34 mouse cellular contexts compared by ENCODE assay signal in the genomic region with DNA sequence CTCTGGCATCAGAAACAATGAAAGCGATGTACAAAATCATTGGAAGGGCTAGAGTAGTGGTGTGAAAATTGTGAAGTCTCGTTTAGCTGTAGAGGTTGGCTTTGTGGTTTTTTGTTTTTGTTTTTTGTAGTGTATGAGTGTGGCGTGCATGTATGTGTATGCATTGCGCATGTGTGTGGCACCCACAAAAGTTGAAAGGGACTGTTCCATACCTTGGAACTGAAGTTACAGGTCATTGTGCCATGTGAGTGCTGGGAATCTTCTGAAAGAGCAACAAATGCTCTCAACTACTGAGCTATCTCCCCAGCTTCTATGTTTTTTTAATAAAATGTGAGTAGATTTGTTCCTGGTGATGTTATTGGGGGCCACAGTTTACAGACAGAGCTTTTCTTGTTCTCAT.
"Had no signal": no experiment of that assay in that cellular context is flagged by ENCODE, and none has a peak within 500 bp of the region (broad histone marks: within the 10 kb centered on the region; RNA-seq: fewer than 3 reads in every experiment).

No protein-coding gene starts in this region.

- DNase-seq: heart, postnatal 10 days; heart, postnatal 14 days; heart, postnatal 36 days; heart, postnatal 4 days; kidney, adult 11 months; kidney, adult 18-20 months; kidney, adult 2 months; kidney, adult 8-10 months; kidney, adult 9 months; kidney, postnatal 10 days; kidney, postnatal 14 days; kidney, postnatal 25 days; kidney, postnatal 36 days; kidney, postnatal 4 days; layer of hippocampus, adult 9-11 months; layer of hippocampus, postnatal 36 days had no signal

- H3K27me3 ChIP-seq: heart, embryonic 12.5 days; heart, embryonic 13.5 days; heart, embryonic 15.5 days; hindbrain, embryonic 12.5 days; hindbrain, embryonic 13.5 days; hindbrain, embryonic 15.5 days; intestine, embryonic 15.5 days; kidney, embryonic 15.5 days had no signal

- H3K27ac ChIP-seq: heart, embryonic 10.5 days; heart, embryonic 13.5 days; heart, embryonic 15.5 days; hindbrain, embryonic 10.5 days; hindbrain, embryonic 12.5 days; hindbrain, embryonic 13.5 days; hindbrain, embryonic 14.5 days; hindbrain, embryonic 15.5 days; hindbrain, postnatal 0 days; intestine, embryonic 15.5 days; kidney, embryonic 15.5 days; kidney, postnatal 0 days; layer of hippocampus, adult 2 months had no signal

- ATAC-seq: hindbrain, embryonic 16.5 days; hindbrain, postnatal 0 days; inflammation-experienced regulatory T-cells, adult 6 months; intestine, embryonic 15.5 days; intestine, postnatal 0 days had no signal

- H3K4me2 ChIP-seq: heart, embryonic 11.5 days; heart, embryonic 12.5 days; heart, embryonic 13.5 days; heart, embryonic 15.5 days; hindbrain, embryonic 12.5 days; hindbrain, embryonic 13.5 days; hindbrain, embryonic 14.5 days; hindbrain, embryonic 15.5 days; intestine, embryonic 15.5 days; kidney, embryonic 15.5 days had no signal

- H3K9ac ChIP-seq: heart, embryonic 12.5 days; heart, embryonic 13.5 days; heart, embryonic 15.5 days; hindbrain, embryonic 12.5 days; hindbrain, embryonic 13.5 days; hindbrain, embryonic 14.5 days; hindbrain, embryonic 15.5 days; intestine, embryonic 15.5 days; kidney, embryonic 15.5 days had no signal

- H3K4me1 ChIP-seq: heart, embryonic 10.5 days; heart, embryonic 12.5 days; heart, embryonic 13.5 days; heart, embryonic 15.5 days; hindbrain, embryonic 10.5 days; hindbrain, embryonic 12.5 days; hindbrain, embryonic 13.5 days; hindbrain, embryonic 15.5 days; intestine, embryonic 15.5 days; kidney, embryonic 15.5 days had no signal

- H3K4me3 ChIP-seq: heart, embryonic 10.5 days; heart, embryonic 12.5 days; heart, embryonic 13.5 days; heart, embryonic 15.5 days; hindbrain, embryonic 10.5 days; hindbrain, embryonic 12.5 days; hindbrain, embryonic 13.5 days; hindbrain, embryonic 15.5 days; intestine, embryonic 15.5 days; kidney, embryonic 15.5 days; layer of hippocampus, adult 2 months had no signal
